Mouse (Mus musculus) layer of hippocampus, postnatal 36 days (tissue): ENCODE results near the gene Lrp4. TPM values are rescaled to one million over a fixed set of nuclear protein-coding genes. Genes with fewer than 3 reads are reported as not detected.
"Not testable (repeated sequence)": the region's sequence is repeated elsewhere in the genome, so short reads cannot be mapped to it uniquely, and the experiment has no call there.

Source experiments
- DNase-seq, 2 experiments: peaks; one replicate each; pipeline ENCODE4 v3.0.0; 2022
- total RNA-seq, 2 experiments: library from RNA; stranded (reverse); gene quantifications; 2 replicates each; pipeline ENCODE4 v1.2.3; 2021

Gene Lrp4
- total RNA-seq, 2 experiments from 2014 or later, result 29.6 to 36.7 TPM

DNA sequence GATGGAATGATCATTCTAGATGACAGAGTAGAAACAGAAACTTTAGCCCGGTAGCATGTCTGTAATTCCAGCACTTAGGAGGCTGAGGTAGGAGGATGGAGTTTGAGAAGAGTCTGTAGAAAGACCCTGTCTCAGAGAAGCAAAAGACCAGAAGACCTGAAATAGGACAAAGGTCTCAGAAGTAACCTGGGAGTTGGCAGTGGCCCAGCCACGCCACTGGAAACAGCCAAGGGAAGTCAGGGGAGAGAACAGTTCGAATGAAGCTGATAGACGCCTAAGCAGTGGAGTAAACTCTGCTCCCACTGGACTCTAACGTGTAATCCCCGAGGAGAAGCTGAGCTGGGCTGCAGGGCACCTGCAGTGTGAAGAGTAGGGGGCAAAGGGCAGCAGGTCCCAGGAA, 27.9 kb downstream of the Lrp4 start:
- DNase-seq, result no peak

GRCm38 (mm10) chr2:91487295-91487694, 30.0 kb downstream of the Lrp4 start:
- DNase-seq, result not testable (repeated sequence)

DNA sequence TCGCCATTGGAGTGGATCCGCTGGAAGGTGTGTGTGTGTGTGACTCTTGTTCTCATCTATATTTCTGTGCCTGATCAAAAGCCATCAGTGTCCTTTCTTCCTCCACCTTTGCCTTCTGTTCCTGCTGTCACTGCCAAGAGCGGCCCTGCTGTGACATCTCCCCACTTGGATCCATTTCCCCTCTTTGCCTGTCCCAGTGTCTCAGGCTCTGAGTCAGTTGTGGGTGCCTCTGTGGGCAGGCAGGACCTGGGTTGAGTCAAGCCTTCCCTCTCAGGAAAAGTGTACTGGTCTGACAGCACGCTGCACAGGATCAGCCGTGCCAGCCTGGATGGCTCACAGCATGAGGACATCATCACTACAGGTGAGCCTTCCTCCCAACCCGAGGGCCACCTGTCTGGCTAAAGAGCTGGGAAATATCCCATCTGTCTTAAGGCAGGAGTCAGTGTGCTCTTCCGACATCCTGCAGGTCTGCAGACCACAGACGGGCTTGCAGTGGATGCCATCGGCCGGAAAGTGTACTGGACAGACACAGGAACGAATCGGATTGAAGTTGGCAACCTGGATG, 34.8 kb downstream of the Lrp4 start:
- DNase-seq, result no peak

DNA sequence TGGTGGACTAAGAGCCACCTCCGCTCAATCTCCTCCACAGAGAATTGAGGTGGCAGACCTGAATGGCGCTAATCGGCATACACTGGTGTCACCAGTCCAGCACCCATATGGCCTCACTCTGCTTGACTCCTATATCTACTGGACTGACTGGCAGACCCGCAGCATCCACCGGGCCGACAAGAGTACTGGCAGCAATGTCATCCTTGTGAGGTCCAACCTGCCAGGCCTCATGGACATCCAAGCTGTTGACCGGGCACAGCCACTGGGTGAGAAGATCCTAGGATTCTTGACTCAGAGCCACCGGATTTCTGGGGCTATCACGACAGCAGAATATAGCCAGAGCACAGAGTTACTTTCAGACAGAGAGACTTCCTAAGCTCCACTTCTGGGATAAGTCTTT, 36.7 kb downstream of the Lrp4 start:
- no peak for DNase-seq

- no peak for DNase-seq
Observed at GRCm38 (mm10) chr2:91498093-91498719, 40.9 kb downstream of the Lrp4 start.

DNA sequence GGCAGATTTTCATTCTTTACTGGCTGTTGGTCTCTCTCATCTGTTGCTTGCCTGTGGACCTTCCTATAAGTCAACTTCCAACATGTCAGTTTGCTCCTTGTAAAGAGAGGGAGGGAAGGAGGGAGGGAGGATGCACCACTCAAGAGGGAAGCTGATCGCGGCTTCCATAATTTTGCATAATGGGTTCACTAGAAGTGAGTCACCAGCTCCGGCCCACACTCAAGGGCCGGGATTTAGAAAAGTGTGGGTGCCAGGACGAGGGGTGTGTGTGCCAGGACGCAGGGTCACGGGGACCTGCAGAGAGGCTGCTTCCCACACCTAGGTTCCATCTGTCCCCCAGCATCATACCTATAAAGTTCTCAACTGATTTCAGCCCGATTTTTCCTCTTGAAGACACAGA, 50.8 kb downstream of the Lrp4 start:
- no peak for DNase-seq

- peak in 1 of 2 experiments; percentile 22 for DNase-seq
Observed at GRCm38 (mm10) chr2:91517186-91517585, 59.9 kb downstream of the Lrp4 start.

DNA sequence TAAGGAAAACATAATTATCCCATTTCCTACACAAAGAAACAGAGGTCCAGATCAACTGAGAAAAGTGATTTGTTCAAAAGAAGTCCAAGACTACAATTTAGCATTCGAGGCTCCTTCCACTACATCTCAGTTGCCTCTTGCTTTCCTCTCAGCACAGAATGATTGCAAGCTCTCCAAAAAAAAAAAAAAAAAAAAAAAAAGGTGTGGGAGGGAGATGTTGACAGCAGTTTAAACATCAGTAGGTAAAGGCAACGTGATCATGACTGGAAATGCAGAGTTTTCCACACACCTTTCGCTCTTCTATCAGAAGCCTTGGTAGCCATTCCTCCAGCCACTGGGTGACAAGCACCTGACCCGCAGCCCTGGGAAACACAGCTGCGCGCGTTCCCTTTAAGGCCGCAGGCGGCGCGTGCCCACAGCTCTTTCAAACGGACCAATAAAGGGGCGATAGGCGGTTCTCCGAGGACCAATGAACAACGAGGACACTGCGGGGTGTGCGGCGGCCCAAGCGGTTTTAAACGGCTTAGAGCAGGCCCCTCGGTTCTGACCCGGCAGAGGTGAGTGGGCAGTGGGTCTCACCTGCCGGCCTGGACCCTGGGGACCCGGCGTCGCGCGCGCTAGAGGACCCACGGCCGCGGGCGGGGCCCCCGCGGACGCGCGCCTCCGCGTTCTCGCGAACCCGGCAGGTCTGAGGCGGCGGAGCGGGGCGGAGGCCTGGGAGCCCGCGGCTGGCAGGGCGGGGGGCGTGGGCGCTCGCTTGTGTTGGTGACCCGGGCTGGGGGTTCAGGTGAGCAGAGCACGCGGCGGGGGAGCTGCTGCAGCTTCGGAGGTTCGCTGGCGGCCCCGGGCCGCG, 69.2 kb downstream of the Lrp4 start, which contains the start of gene Ckap5:
Ckap5 (plus strand) TSS at position 469 of the 853 bp plus-strand sequence.
- peak; percentile 93 for DNase-seq

GRCm38 (mm10) chr2:91527147-91527486, 69.8 kb downstream of the Lrp4 start:
- DNase-seq, result peak in 1 of 2 experiments; percentile 26

DNA sequence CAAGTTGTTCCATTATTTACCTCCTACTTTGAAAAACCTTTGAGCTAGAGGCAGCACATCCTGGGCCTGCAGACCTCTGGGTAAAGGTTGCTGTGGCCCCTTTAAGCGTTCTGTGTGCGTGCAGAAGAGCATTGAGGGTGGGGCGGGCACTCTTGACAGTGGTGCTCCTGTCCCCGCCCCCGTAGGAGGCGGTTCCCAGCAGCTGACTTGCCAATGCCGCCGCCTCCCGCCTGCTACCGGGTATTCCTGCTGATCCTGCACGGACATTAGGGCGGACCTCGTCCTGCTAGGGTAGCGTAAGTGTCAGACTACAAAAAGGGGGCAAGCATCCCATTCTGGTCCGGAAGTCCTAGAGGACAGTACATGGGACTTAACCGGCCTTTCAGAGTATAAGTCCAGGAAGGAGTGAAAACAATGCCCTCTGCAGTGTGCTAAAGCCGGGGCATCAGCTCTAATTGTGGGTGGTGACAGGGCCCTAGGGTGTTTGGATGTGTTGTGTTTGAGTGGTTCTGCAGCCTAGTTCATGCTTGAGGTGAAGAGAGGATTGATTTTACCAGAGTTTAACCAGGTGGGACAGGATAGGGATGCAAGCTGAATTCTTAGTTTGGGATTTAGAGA, 80.4 kb downstream of the Lrp4 start:
- DNase-seq, result peak; percentile 64 to 73

Other genes with a start within 250 kb of the Lrp4 start
- gene Ddb2, start 220.5 kb upstream of the Lrp4 start, total RNA-seq, result 1 to 10 TPM; 9.3 to 9.8 TPM
- gene Pacsin3, start 201.6 kb upstream of the Lrp4 start, total RNA-seq, result 10 to 100 TPM; 23.8 to 30.1 TPM
- 10 to 100 TPM; 68.9 to 73.8 TPM for gene Arfgap2, start 192.5 kb upstream of the Lrp4 start, total RNA-seq
- 100 to 1,000 TPM; 121 to 130 TPM for gene 1110051M20Rik, start 12.8 kb upstream of the Lrp4 start, total RNA-seq
- gene Ckap5, start 69.3 kb downstream of the Lrp4 start, total RNA-seq, result 100 to 1,000 TPM; 119 to 125 TPM
- gene F2, start 178.9 kb downstream of the Lrp4 start, total RNA-seq, result under 1 TPM in 1 of 2 experiments, not detected in 1; 0.18 TPM
- gene Zfp408, start 192.3 kb downstream of the Lrp4 start, total RNA-seq, result 10 to 100 TPM; 10.8 to 10.9 TPM
- 10 to 100 TPM; 55.7 to 65.1 TPM for gene Arhgap1, start 192.3 kb downstream of the Lrp4 start, total RNA-seq